Comparison of ENCODE assay signal across 8 mouse cellular contexts in genomic region chr2:156145486-156146130, GRCm38 (mm10). TPM values are rescaled to one million over a fixed set of nuclear protein-coding genes. Genes with fewer than 3 reads are reported as not detected.
DNase-seq lines count a peak whose midpoint lies in the region; ATAC-seq and TF ChIP-seq lines count a peak whose summit lies in the region.

No protein-coding gene starts in this region.

- no peak overlapping the region for H3K4me3 ChIP-seq in heart, embryonic 12.5 days
- no peak overlapping the region for H3K4me3 ChIP-seq in forebrain, embryonic 14.5 days (ENCODE audit: low read depth, low read length)
- peak overlapping the region in 1 of 2 experiments; percentile 98; a peak in 2 of 4 replicates for H3K4me3 ChIP-seq in liver, embryonic 14.5 days (ENCODE audit: insufficient read depth in 1 of 2, low read depth in 2 of 2, low read length in 2 of 2)

- 62% methylated on average over 11 of the region's 11 CpGs for WGBS in heart, embryonic 12.5 days
- WGBS in forebrain, embryonic 14.5 days = 54% methylated on average over 11 of the region's 11 CpGs
- WGBS in liver, embryonic 14.5 days (ENCODE audit: insufficient replicate concordance) = 57% methylated on average over 11 of the region's 11 CpGs

- no peak for DNase-seq in heart, adult 18-20 months
- peak; percentile 52 for DNase-seq in A20 (ENCODE audit: low read depth, low spot score)
- no peak for DNase-seq in forebrain, embryonic 14.5 days (ENCODE audit: low spot score)
- DNase-seq in liver, embryonic 14.5 days (ENCODE audit: low read depth in 3 of 3, low spot score in 3 of 3) = no peak
- no peak for DNase-seq in frontal cortex, adult 2 months (ENCODE audit: extremely low spot score in 1 of 2, low spot score in 1 of 2)
- no peak for DNase-seq in natural killer cell, adult 2 months (ENCODE audit: low spot score in 2 of 2)
- no peak for DNase-seq in retina, postnatal 1 day

- H3K36me3 ChIP-seq in heart, embryonic 12.5 days = peaks cover 41% of the 10 kb centered on the region
- H3K36me3 ChIP-seq in forebrain, embryonic 14.5 days (ENCODE audit: control insufficient read depth, insufficient read depth, low read length) = peaks cover 47% of the 10 kb centered on the region
- peaks cover 44% of the 10 kb centered on the region for H3K36me3 ChIP-seq in liver, embryonic 14.5 days (replicated peaks; ENCODE audit: control insufficient read depth, insufficient read depth, low read depth)

- no peaks in the 10 kb centered on the region for H3K9me3 ChIP-seq in heart, embryonic 12.5 days (replicated peaks)
- H3K9me3 ChIP-seq in forebrain, embryonic 14.5 days (replicated peaks; ENCODE audit: control insufficient read depth, low read length) = no peaks in the 10 kb centered on the region
- H3K9me3 ChIP-seq in liver, embryonic 14.5 days (ENCODE audit: control insufficient read depth, low read length) = no peaks in the 10 kb centered on the region

- TF ChIP-seq CTCF in liver, embryonic 14.5 days (IDR thresholded peaks at IDR 0.05; ENCODE audit: low read depth) = no peak

- no peak overlapping the region for H3K9ac ChIP-seq in heart, embryonic 12.5 days
- H3K9ac ChIP-seq in forebrain, embryonic 14.5 days (ENCODE audit: low read length) = no peak overlapping the region
- peak overlapping the region; percentile 31 for H3K9ac ChIP-seq in liver, embryonic 14.5 days (replicated peaks)

- ATAC-seq in heart, embryonic 12.5 days (ENCODE audit: insufficient number of reproducible peaks, low FRiP score) = no peak
- no peak for ATAC-seq in forebrain, embryonic 14.5 days
- ATAC-seq in liver, embryonic 14.5 days (ENCODE audit: insufficient read depth) = no peak

- no peaks in the 10 kb centered on the region for H3K27me3 ChIP-seq in heart, embryonic 12.5 days (replicated peaks)
- no peaks in the 10 kb centered on the region for H3K27me3 ChIP-seq in forebrain, embryonic 14.5 days (replicated peaks; ENCODE audit: control insufficient read depth, insufficient read depth, low read length)
- H3K27me3 ChIP-seq in liver, embryonic 14.5 days (ENCODE audit: control insufficient read depth, insufficient read depth, low read length) = no peaks in the 10 kb centered on the region

- 0 out of 2 replicates have a peak, but pooled peaks cover 8% of the 10 kb centered on the region for H3K4me1 ChIP-seq in heart, embryonic 12.5 days (replicated peaks)
- peaks cover 4% of the 10 kb centered on the region; the same call in 1 of the 2 replicates for H3K4me1 ChIP-seq in forebrain, embryonic 14.5 days (ENCODE audit: control insufficient read depth, insufficient read depth, low read length)
- H3K4me1 ChIP-seq in liver, embryonic 14.5 days (replicated peaks; ENCODE audit: control insufficient read depth in 2 of 2, insufficient read depth in 2 of 2, low read length in 1 of 2) = peaks cover 3 to 10% of the 10 kb centered on the region in 2 experiments

- peak overlapping the region; percentile 20; the same call in 1 of the 2 replicates for H3K4me2 ChIP-seq in heart, embryonic 12.5 days
- H3K4me2 ChIP-seq in forebrain, embryonic 14.5 days (ENCODE audit: low read length) = peak overlapping the region; percentile 77
- H3K4me2 ChIP-seq in liver, embryonic 14.5 days (ENCODE audit: low read depth) = peak overlapping the region; percentile 98

- no peak overlapping the region for H3K27ac ChIP-seq in heart, embryonic 12.5 days (ENCODE audit: poor library complexity, severe bottlenecking)
- H3K27ac ChIP-seq in forebrain, embryonic 14.5 days (ENCODE audit: low read depth, low read length) = no peak overlapping the region
- H3K27ac ChIP-seq in liver, embryonic 14.5 days = no peak overlapping the region

- TF ChIP-seq EP300 in liver, embryonic 14.5 days (IDR thresholded peaks at IDR 0.05; ENCODE audit: low read depth) = no peak

RNA-seq across cellular contexts. Expression of gene Nfs1, which starts 1.6 kb away (rescaled TPM):
- 55.5 and 55.8 TPM in 2 replicates for polyA plus RNA-seq in heart, embryonic 12.5 days (2016; fragmentation: Nextera tagmentation; extraction: Ambion mirVana)
- total RNA-seq in heart, adult 18-20 months (2021) = 10 to 100 TPM; 93.7 to 97.1 TPM
- polyA plus RNA-seq in forebrain, embryonic 14.5 days (2014; fragmentation: Nextera tagmentation; extraction: Ambion mirVana) = 38.0 and 40.4 TPM in 2 replicates
- 37.3 and 40.9 TPM in 2 replicates for polyA plus RNA-seq in liver, embryonic 14.5 days (2012; rRNA removed)
- polyA plus RNA-seq in liver, embryonic 14.5 days (2014; fragmentation: Nextera tagmentation; extraction: Ambion mirVana) = 55.3 and 62.5 TPM in 2 replicates
- polyA plus RNA-seq in frontal cortex, adult 2 months (2012; rRNA removed) = 55.0 and 56.2 TPM in 2 replicates

RNA-seq across cellular contexts. Expression of gene Romo1, which starts 1.8 kb away (rescaled TPM):
- polyA plus RNA-seq in heart, embryonic 12.5 days (2016; fragmentation: Nextera tagmentation; extraction: Ambion mirVana) = 451 and 494 TPM in 2 replicates
- 100 to 1,000 TPM; 383 to 389 TPM for total RNA-seq in heart, adult 18-20 months (2021)
- polyA plus RNA-seq in forebrain, embryonic 14.5 days (2014; fragmentation: Nextera tagmentation; extraction: Ambion mirVana) = 409 and 502 TPM in 2 replicates
- polyA plus RNA-seq in liver, embryonic 14.5 days (2012; rRNA removed) = 123 and 181 TPM in 2 replicates
- polyA plus RNA-seq in liver, embryonic 14.5 days (2014; fragmentation: Nextera tagmentation; extraction: Ambion mirVana) = 248 and 249 TPM in 2 replicates
- polyA plus RNA-seq in frontal cortex, adult 2 months (2012; rRNA removed) = 272 and 376 TPM in 2 replicates

RNA-seq across cellular contexts. Expression of gene Gm28036, which starts 18.7 kb away (rescaled TPM):
- polyA plus RNA-seq in heart, embryonic 12.5 days (2016; fragmentation: Nextera tagmentation; extraction: Ambion mirVana) = 19.1 and 21.0 TPM in 2 replicates
- 10 to 100 TPM in 1 of 2 experiments, 1 to 10 TPM in 1; 6.5 to 12.3 TPM for total RNA-seq in heart, adult 18-20 months (2021)
- 10.5 and 16.2 TPM in 2 replicates for polyA plus RNA-seq in forebrain, embryonic 14.5 days (2014; fragmentation: Nextera tagmentation; extraction: Ambion mirVana)
- polyA plus RNA-seq in liver, embryonic 14.5 days (2012; rRNA removed) = 1.9 and 3.9 TPM in 2 replicates
- 5.1 and 5.5 TPM in 2 replicates for polyA plus RNA-seq in liver, embryonic 14.5 days (2014; fragmentation: Nextera tagmentation; extraction: Ambion mirVana)
- polyA plus RNA-seq in frontal cortex, adult 2 months (2012; rRNA removed) = 4.3 and 5.5 TPM in 2 replicates

RNA-seq across cellular contexts. Expression of gene Rbm12, which starts 33.8 kb away (rescaled TPM):
- polyA plus RNA-seq in heart, embryonic 12.5 days (2016; fragmentation: Nextera tagmentation; extraction: Ambion mirVana) = 26.2 and 26.9 TPM in 2 replicates
- 10 to 100 TPM; 11.3 to 12.3 TPM for total RNA-seq in heart, adult 18-20 months (2021)
- 30.1 and 33.4 TPM in 2 replicates for polyA plus RNA-seq in forebrain, embryonic 14.5 days (2014; fragmentation: Nextera tagmentation; extraction: Ambion mirVana)
- polyA plus RNA-seq in liver, embryonic 14.5 days (2012; rRNA removed) = 1.7 and 5.0 TPM in 2 replicates
- 9.6 and 9.8 TPM in 2 replicates for polyA plus RNA-seq in liver, embryonic 14.5 days (2014; fragmentation: Nextera tagmentation; extraction: Ambion mirVana)
- polyA plus RNA-seq in frontal cortex, adult 2 months (2012; rRNA removed) = 11.2 and 11.6 TPM in 2 replicates

RNA-seq across cellular contexts. Expression of gene Cpne1, which starts 33.8 kb away (rescaled TPM):
- polyA plus RNA-seq in heart, embryonic 12.5 days (2016; fragmentation: Nextera tagmentation; extraction: Ambion mirVana) = 30.0 and 31.0 TPM in 2 replicates
- 10 to 100 TPM; 11.2 to 12.1 TPM for total RNA-seq in heart, adult 18-20 months (2021)
- polyA plus RNA-seq in forebrain, embryonic 14.5 days (2014; fragmentation: Nextera tagmentation; extraction: Ambion mirVana) = 18.5 and 24.9 TPM in 2 replicates
- 17.9 and 21.2 TPM in 2 replicates for polyA plus RNA-seq in liver, embryonic 14.5 days (2012; rRNA removed)
- polyA plus RNA-seq in liver, embryonic 14.5 days (2014; fragmentation: Nextera tagmentation; extraction: Ambion mirVana) = 11.5 and 14.0 TPM in 2 replicates
- polyA plus RNA-seq in frontal cortex, adult 2 months (2012; rRNA removed) = 54.7 and 55.7 TPM in 2 replicates

Comparison
In these comparisons a context has a peak if more than half of its experiments do, and no peak if none do; other contexts are left out.
1. H3K4me2 ChIP-seq: peak in every context shown above with its lines; median percentile 98 in liver, embryonic 14.5 days; 77 in forebrain, embryonic 14.5 days; 20 in heart, embryonic 12.5 days.